Mouse (Mus musculus): ENCODE measurements at regions not wholly inside any gene's neighbourhood (a gene's known extent, or its start where the extent isn't known, plus 50 kb on each side); places are given as distances from the start of the nearest gene placed in this dataset.

DNA sequence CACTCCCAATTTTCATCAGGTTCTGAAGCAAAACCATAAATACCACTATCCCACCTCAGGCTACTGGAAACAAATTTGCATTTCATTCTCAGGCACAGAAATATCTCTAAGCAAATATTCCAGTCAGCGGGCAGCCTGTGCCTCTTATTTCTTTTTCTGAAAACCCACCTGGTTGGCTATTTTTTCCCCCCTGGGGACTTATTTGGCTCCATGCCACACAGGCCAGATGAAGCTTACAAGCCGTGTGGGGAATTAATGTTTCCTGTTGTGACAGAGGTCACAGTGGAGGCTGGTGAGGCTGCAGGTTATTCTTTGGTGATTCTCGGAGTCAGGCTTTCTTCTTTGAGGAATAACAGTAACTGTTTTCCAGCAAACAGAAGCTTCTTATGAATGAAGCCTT lies 250.7 kb downstream of the Bmp2 start:
- TF ChIP-seq TAL1 (IDR thresholded peaks at IDR 0.05; ENCODE audit: low read length) (no peak), GATA1 (IDR thresholded peaks at IDR 0.05; ENCODE audit: low read length) (no peak)

Data from erythroblast, embryonic 14.5 days (primary cell).